Mouse (Mus musculus): ENCODE measurements around the gene Fgf8.

Gene Fgf8

DNA sequence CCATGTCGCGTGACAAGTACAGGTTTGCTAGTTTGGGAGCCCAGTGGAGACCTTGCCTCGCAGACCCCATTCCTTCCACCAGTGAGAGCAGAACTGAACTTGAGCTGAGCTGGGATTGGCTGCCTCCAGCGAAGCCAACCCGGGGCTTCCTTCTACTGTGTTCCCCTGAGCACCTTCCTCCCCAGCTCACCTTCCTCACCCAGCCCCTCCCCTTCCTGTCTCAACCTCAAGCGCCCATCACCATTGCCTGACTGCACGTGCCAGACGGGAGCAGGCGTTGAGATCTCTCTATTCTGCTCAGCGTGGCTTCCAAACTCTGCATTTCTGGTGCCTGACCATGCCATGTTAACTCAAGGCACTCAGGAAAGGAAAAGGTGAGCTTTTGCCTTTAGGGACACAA lies 15.5 kb downstream of the Fgf8 start:
- no peak for DNase-seq (ENCODE audit: low spot score)

DNA sequence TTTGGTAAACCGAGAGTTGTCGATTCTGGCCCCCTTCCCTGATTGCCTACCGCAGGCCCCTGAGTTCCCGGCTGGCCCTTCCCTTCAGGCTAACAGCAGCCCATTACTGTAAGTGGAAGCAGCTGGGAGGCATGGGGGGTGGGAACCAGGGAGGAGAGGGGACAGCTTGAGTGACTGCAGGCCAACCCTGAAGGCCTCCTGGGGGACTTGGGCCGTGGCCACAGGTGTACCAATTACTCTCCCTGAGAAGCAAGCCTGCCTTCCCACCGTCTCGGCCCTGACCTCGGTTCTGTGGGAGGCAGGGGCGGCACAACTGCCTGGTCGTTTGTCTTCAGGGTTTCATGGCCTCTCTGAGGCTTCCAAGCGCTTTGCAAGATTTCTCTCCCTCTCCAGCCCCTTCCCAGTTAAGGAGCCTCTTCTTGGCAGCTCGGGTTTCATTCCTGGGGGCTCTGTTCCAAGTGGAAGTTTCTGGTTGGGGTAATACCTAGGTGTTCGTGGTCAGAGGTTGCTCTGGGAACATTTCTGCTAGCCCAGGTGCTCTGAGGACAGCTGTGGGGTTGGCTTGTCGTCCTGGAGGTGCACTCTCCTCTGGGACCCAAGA lies 16.9 kb downstream of the Fgf8 start:
- no peak for DNase-seq (ENCODE audit: low spot score)

DNA sequence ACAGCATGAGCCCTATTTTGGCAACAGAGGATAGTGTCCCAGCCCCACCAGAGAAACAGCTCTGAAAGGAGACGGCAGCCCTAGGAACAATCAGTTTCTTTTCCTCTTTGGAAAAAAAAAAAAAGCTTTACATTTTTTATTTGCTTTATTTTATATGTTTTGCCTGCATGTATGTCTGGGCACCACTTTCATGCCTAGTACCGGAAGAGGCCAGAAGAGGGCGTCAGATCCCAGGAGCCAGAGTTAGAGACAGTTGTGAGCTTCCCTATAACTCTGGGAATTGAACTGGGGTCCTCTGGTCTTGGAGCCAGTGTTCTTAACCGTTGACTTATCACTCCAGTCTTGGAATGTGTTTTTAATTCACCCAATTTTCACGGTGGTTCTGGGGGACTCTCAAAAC lies 20.5 kb downstream of the Fgf8 start:
- no peak for DNase-seq (ENCODE audit: low spot score)

DNA sequence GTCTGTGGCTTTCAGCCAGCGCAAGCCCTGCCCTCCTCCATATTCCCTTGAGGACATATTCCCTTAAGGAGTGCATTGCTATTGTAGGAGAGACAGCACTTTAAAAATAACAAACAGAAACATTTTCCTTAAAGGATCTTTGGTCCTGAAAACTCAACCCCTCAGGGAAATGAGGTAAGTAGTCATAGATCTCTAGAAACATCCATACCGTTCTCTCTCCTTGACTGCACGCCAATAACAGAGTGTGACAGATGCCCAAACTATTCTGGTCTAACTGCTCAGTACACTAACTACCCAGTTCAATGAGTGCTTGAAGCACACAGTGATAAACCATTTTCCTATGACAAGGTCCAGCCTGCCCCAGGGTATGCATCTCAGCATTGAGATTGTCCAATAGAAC lies 24.4 kb downstream of the Fgf8 start:
- DNase-seq (ENCODE audit: low spot score), result no peak

- DNase-seq (ENCODE audit: low spot score), result no peak
Measured at GRCm38 (mm10) chr19:45717493-45718220, 25.1 kb downstream of the Fgf8 start.

DNA sequence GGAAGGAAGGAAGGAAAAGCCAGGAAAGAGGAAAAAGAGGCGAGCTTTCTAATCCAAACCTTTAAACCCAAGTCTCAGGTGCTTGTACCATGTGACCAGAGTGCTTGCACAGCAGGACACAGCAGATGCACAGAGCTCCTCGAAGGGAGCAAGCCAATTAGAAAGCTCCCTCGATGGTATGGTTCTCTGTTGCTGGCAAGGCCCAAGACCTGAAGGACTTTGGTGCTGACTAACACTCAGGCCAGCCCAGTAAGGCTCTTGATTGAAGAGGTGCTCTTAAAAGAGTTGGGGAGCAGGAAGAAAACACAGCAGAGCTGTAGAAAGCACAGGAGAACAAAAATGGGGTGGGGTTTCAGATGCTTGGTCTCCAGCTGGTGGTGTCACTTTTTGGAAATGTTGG lies 34.0 kb downstream of the Fgf8 start:
- no peak for DNase-seq (ENCODE audit: low spot score)

DNA sequence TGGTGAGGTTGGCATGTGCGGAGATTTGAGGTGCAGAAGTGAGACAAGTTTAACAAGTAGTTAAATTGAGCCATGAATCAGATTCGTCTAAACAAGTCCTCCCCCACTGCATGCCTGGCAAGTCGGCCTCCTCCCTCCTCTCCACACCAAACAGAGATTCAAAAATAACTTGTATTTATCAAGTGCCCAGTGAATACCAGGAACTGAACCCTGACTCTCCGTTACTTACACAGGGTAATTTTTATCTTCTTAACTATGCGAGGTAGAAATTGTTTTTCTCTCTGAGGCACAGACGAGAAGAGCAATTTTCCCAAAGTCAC lies 46.5 kb downstream of the Fgf8 start:
- peak; percentile 9 for DNase-seq (ENCODE audit: low spot score)

DNA sequence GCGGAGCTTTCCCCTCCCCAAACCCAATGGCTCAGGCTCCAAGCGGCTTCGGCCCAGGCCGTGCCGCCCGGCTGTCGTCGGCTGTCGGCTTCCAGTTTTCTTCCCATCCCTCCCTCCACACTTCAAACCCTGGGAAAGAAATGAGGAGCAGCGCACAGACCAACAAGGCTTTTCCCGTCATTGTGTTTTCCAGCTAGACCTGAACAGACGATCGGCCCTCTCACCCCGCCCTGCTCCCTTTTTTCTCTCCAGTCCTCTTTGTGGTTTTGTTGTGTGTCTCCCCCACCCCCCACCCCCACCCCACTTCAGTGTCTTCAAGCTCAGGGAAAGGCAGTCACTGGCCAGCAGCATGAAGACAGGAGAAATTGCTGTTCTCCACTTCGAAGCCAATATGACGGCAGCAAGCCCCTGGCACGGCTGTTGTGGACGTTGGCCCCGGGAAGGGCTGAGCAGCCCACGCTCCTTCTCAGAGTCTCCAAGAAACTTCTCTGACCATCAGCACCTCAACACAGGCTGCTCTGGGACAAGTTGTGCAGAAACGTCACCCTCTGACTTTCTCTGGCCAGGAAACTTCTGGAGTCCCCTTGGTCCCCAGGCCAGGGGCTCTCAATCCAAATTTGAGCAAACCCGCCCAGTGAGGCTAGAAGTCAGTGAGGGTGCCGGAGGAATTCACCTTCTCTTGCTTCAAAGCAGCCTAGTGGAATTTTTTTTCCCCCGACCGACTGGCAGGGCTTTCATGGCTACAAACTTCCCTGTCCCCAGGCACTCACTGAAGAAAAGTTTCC lies 47.0 kb downstream of the Fgf8 start:
- no peak for DNase-seq (ENCODE audit: low spot score)

- DNase-seq (ENCODE audit: low spot score), result no peak
Measured at GRCm38 (mm10) chr19:45694056-45694455, 48.7 kb downstream of the Fgf8 start.

- DNase-seq (ENCODE audit: low spot score), result no peak
Measured at GRCm38 (mm10) chr19:45692211-45692610, 50.5 kb downstream of the Fgf8 start.

DNA sequence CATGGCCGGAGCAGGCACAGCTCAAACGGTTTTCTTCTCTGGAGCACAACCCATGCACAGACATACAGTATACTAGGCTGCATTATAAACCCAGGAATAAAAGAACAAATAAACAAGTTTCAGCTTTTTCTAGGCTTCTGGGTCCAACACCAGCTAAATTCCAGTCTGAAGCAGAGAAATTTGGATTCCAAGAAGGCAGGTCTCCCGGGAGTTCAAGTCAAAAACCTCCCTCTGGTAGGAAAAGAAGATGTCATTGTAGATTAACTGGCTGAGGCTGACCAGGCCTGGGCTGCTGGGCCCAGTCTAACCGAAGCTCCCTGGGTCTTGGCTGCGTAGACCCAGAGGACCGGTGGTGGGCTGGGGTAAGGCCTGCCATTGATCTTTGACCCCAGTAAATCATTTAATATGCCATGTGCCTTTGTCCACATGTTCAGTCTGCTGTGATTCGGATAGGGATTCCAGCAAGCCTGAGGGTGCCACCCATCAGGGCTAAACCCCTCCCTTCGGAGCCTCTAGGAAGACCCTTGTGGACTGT lies 51.6 kb downstream of the Fgf8 start:
- no peak for DNase-seq (ENCODE audit: low spot score)

GRCm38 (mm10) chr19:45687001-45687400 lies 55.7 kb downstream of the Fgf8 start:
- no peak for DNase-seq (ENCODE audit: low spot score)
